Mouse (Mus musculus) ES-E14 (cell line): Measurements from ENCODE around the gene Tmem104. TPM values are rescaled to one million over a fixed set of nuclear protein-coding genes. Genes with fewer than 3 reads are reported as not detected.

ENCODE experiments used
- DNase-seq: peaks from one replicate; pipeline ENCODE4 v3.0.0-alpha.2; 2013; ENCODE audit warnings: low read depth, low spot score
- H3K27ac ChIP-seq: 2 replicates; pipeline ENCODE4 v1.5.1; 2012; ENCODE audit warnings: low read depth, mild to moderate bottlenecking, low read length, moderate library complexity, mixed read lengths; ENCODE audit not compliant: poor library complexity, insufficient read depth, severe bottlenecking
- H3K36me3 ChIP-seq: 2 replicates; pipeline ENCODE4 v1.6.1; 2012; ENCODE audit warnings: mild to moderate bottlenecking, low read length, moderate library complexity, mixed read lengths; ENCODE audit not compliant: control insufficient read depth, poor library complexity, insufficient read depth, severe bottlenecking
- H3K4me1 ChIP-seq, 2 experiments: fragments of 150-350 bp in 1 of 2; sonication (generic) in 1 of 2; 2 replicates each; pipeline ENCODE4 v1.6.1; 2012; ENCODE audit warnings: low read length in 2 of 2, mild to moderate bottlenecking in 1 of 2, mixed read lengths in 1 of 2; ENCODE audit not compliant: control insufficient read depth in 2 of 2, insufficient read depth in 2 of 2, poor library complexity in 1 of 2
- H3K4me3 ChIP-seq, 2 experiments: fragments of 150-350 bp in 1 of 2; sonication (generic) in 1 of 2; 2 replicates each; pipeline ENCODE4 v1.5.1; 2012; ENCODE audit warnings: low read length in 2 of 2, low read depth in 1 of 2, mild to moderate bottlenecking in 1 of 2, mixed read lengths in 1 of 2; ENCODE audit not compliant: insufficient read depth in 1 of 2, poor library complexity in 1 of 2, severe bottlenecking in 1 of 2
- H3K9ac ChIP-seq: 2 replicates; pipeline ENCODE4 v1.6.1; 2012; ENCODE audit warnings: low read depth, mild to moderate bottlenecking, low read length, mixed read lengths; ENCODE audit not compliant: poor library complexity, insufficient read depth, severe bottlenecking
- H3K9me3 ChIP-seq: fragments of 150-350 bp; sonication (generic); 2 replicates; pipeline ENCODE4 v1.6.1; 2012; ENCODE audit warnings: low read depth, mild to moderate bottlenecking, low read length; ENCODE audit not compliant: control insufficient read depth, insufficient read depth
- CHD2 ChIP-seq: IDR thresholded peaks from 2 replicates; pipeline ENCODE4 v1.6.1; 2014; ENCODE audit warnings: mild to moderate bottlenecking, low read depth, low read length, inconsistent platforms
- HCFC1 ChIP-seq: IDR thresholded peaks from 2 replicates; pipeline ENCODE4 v1.6.1; 2012; ENCODE audit warnings: low read length, inconsistent platforms, borderline replicate concordance; ENCODE audit not compliant: insufficient read depth
- MAFK ChIP-seq: IDR thresholded peaks from 2 replicates; pipeline ENCODE4 v1.6.1; 2014; ENCODE audit warnings: mild to moderate bottlenecking, low read depth, low read length, inconsistent platforms; ENCODE audit not compliant: insufficient read depth
- ZC3H11A ChIP-seq: IDR thresholded peaks from 2 replicates; pipeline ENCODE4 v1.6.1; 2012; ENCODE audit warnings: low read depth, mild to moderate bottlenecking, inconsistent platforms, low read length, borderline replicate concordance
- ZNF384 ChIP-seq: IDR thresholded peaks from 2 replicates; pipeline ENCODE4 v1.6.1; 2012; ENCODE audit warnings: low read depth, low read length, inconsistent platforms
- in situ Hi-C, 2 experiments: fragments of 600-800 bp; cut with MboI; formaldehyde crosslinking; loops; one replicate each; pipeline ENCODE4 v1.15.1; 2025; ENCODE audit warnings: low sequenced_read_pairs in 2 of 2, inconsistent platforms in 1 of 2; ENCODE audit not compliant: unreplicated experiment in 2 of 2
- total RNA-seq: library from RNA; depleted of rRNA; stranded (reverse); fragments of 300-350 nt; gene quantifications from 2 replicates; pipeline ENCODE4 v1.2.3, GENCODE M21; 2012

The Tmem104 gene
- total RNA-seq, 1 experiment: 14.7 TPM

GRCm38 (mm10) chr11:115161578-115162204 lies 25.6 kb upstream of the Tmem104 start:
- no peak for DNase-seq
- H3K4me3 ChIP-seq: no peak overlapping the region
- no peak overlapping the region for H3K27ac ChIP-seq
- H3K4me1 ChIP-seq: peaks cover 6 to 23% of the 10 kb centered on the region in 2 experiments; a peak in 2 of 4 replicates
- no peaks in the 10 kb centered on the region for H3K9me3 ChIP-seq
- in situ Hi-C loops: no loop called here
- no peak for TF ChIP-seq ZNF384
- no peak for TF ChIP-seq ZC3H11A
- TF ChIP-seq CHD2: no peak
- no peak for TF ChIP-seq MAFK
- TF ChIP-seq HCFC1: no peak
- H3K9ac ChIP-seq: no peak overlapping the region
- peaks cover 4% of the 10 kb centered on the region; the same call in 1 of the 2 replicates for H3K36me3 ChIP-seq

- Histone ChIP-seq H3K9ac (peak overlapping the region; percentile 37; the same call in 1 of the 2 replicates), H3K4me1 (peaks cover 6 to 23% of the 10 kb centered on the region in 2 experiments; a peak in 2 of 4 replicates), H3K9me3 (no peaks in the 10 kb centered on the region), H3K27ac (no peak overlapping the region), H3K4me3 (0 out of 4 replicates have a peak overlapping the region, but pooled peaks of 1 of the 2 experiments have one; percentile 82), H3K36me3 (peaks cover 7% of the 10 kb centered on the region; the same call in 1 of the 2 replicates)
- TF ChIP-seq MAFK (no peak), CHD2 (no peak), ZC3H11A (no peak), ZNF384 (no peak), HCFC1 (no peak)
- no peak for DNase-seq
- in situ Hi-C loops: no loop called here
Measured at GRCm38 (mm10) chr11:115162205-115162601, 25.1 kb upstream of the Tmem104 start.

GRCm38 (mm10) chr11:115162832-115163480 lies 24.3 kb upstream of the Tmem104 start, which contains the start of gene Slc9a3r1:
Gene Slc9a3r1, plus strand, starts transcription at chr11:115163341.
- Histone ChIP-seq H3K9ac (peak within 1 kb of the TSS; percentile 82), H3K4me3 (peak within 1 kb of the TSS; percentile 82 to 87), H3K27ac (peak within 1 kb of the TSS; percentile 46), H3K9me3 (no peaks in the 10 kb centered on the region), H3K36me3 (peaks cover 12% of the 10 kb centered on the region; the same call in 1 of the 2 replicates), H3K4me1 (peaks cover 6 to 21% of the 10 kb centered on the region in 2 experiments; a peak in 2 of 4 replicates)
- in situ Hi-C loops: no loop called here
- no peak for TF ChIP-seq ZC3H11A
- no peak for TF ChIP-seq ZNF384
- no peak for TF ChIP-seq CHD2
- TF ChIP-seq MAFK: no peak
- no peak for TF ChIP-seq HCFC1
- peak; percentile 99 for DNase-seq

GRCm38 (mm10) chr11:115163568-115164150 lies 23.6 kb upstream of the Tmem104 start:
- Histone ChIP-seq H3K4me1 (peaks cover 6 to 21% of the 10 kb centered on the region in 2 experiments; a peak in 2 of 4 replicates), H3K4me3 (peak overlapping the region; percentile 82 to 87), H3K36me3 (peaks cover 15% of the 10 kb centered on the region; the same call in 1 of the 2 replicates), H3K9me3 (no peaks in the 10 kb centered on the region), H3K9ac (peak overlapping the region; percentile 82), H3K27ac (no peak overlapping the region)
- in situ Hi-C loops: no loop called here
- TF ChIP-seq HCFC1 (no peak), ZC3H11A (no peak), CHD2 (no peak), MAFK (no peak), ZNF384 (no peak)
- no peak for DNase-seq
